Mouse (Mus musculus): ENCODE measurements around the gene Pcca.
A peak's percentile ranks its signal among the peaks of the same experiment; 100 is the strongest.

Pcca gene

GRCm38 (mm10) chr14:122885893-122886292 lies 351.8 kb downstream of the Pcca start:
- DNase-seq (ENCODE audit: low spot score): no peak

GRCm38 (mm10) chr14:122887278-122887677 lies 353.2 kb downstream of the Pcca start:
- no peak for DNase-seq (ENCODE audit: low spot score)

- DNase-seq (ENCODE audit: low spot score): no peak
These were observed 353.8 kb downstream of the Pcca start for GRCm38 (mm10) chr14:122887702-122888479.

GRCm38 (mm10) chr14:122888480-122888872 lies 354.4 kb downstream of the Pcca start:
- no peak for DNase-seq (ENCODE audit: low spot score)

GRCm38 (mm10) chr14:122891470-122891968 lies 357.4 kb downstream of the Pcca start:
- DNase-seq (ENCODE audit: low spot score): no peak

GRCm38 (mm10) chr14:122896106-122896505 lies 362.0 kb downstream of the Pcca start:
- DNase-seq (ENCODE audit: low spot score): no peak

- DNase-seq (ENCODE audit: low spot score): no peak
These were observed 364.4 kb downstream of the Pcca start for GRCm38 (mm10) chr14:122898550-122898949.

- no peak for DNase-seq (ENCODE audit: low spot score)
These were observed 366.6 kb downstream of the Pcca start for GRCm38 (mm10) chr14:122900679-122901078.

- no peak for DNase-seq (ENCODE audit: low spot score)
These were observed 367.1 kb downstream of the Pcca start for GRCm38 (mm10) chr14:122901177-122901576.

- no peak for DNase-seq (ENCODE audit: low spot score)
These were observed 367.6 kb downstream of the Pcca start for GRCm38 (mm10) chr14:122901715-122902114.

- peak; percentile 55 for DNase-seq (ENCODE audit: low spot score)
These were observed 368.0 kb downstream of the Pcca start for GRCm38 (mm10) chr14:122902136-122902535.

GRCm38 (mm10) chr14:122902884-122903283 lies 368.8 kb downstream of the Pcca start:
- DNase-seq (ENCODE audit: low spot score): peak; percentile 54

GRCm38 (mm10) chr14:122903923-122904351 lies 369.8 kb downstream of the Pcca start:
- DNase-seq (ENCODE audit: low spot score): no peak

- DNase-seq (ENCODE audit: low spot score): no peak
These were observed 370.9 kb downstream of the Pcca start for GRCm38 (mm10) chr14:122905007-122905406.

- DNase-seq (ENCODE audit: low spot score): no peak
These were observed 374.0 kb downstream of the Pcca start for GRCm38 (mm10) chr14:122908075-122908474.

GRCm38 (mm10) chr14:122909368-122910091 lies 375.4 kb downstream of the Pcca start:
- DNase-seq (ENCODE audit: low spot score): no peak

- DNase-seq (ENCODE audit: low spot score): no peak
These were observed 377.1 kb downstream of the Pcca start for GRCm38 (mm10) chr14:122911265-122911664.

- DNase-seq (ENCODE audit: low spot score): no peak
These were observed 378.0 kb downstream of the Pcca start for GRCm38 (mm10) chr14:122912137-122912536.

GRCm38 (mm10) chr14:122912812-122913498 lies 378.8 kb downstream of the Pcca start:
- DNase-seq (ENCODE audit: low spot score): peak; percentile 59

GRCm38 (mm10) chr14:122913657-122914056 lies 379.5 kb downstream of the Pcca start, which contains the start of gene Ggact:
Gene Ggact (minus strand): TSS chr14:122913757.
- DNase-seq (ENCODE audit: low spot score): no peak

GRCm38 (mm10) chr14:122917676-122918075 lies 383.6 kb downstream of the Pcca start:
- no peak for DNase-seq (ENCODE audit: low spot score)

- no peak for DNase-seq (ENCODE audit: low spot score)
These were observed 385.9 kb downstream of the Pcca start for GRCm38 (mm10) chr14:122920011-122920410.

Data from MN1 (cell line).